Comparison of ENCODE assay signal across 29 mouse cellular contexts in genomic region chr7:91414749-91415148, GRCm38 (mm10).
DNase-seq lines count a peak whose midpoint lies in the region; ATAC-seq and TF ChIP-seq lines count a peak whose summit lies in the region.
"Had no signal": no experiment of that assay in that cellular context is flagged by ENCODE, and none has a peak within 500 bp of the region (broad histone marks: within the 10 kb centered on the region; RNA-seq: fewer than 3 reads in every experiment).

No protein-coding gene starts in this region.

- H3K27me3 ChIP-seq in midbrain, embryonic 14.5 days (ENCODE audit: control insufficient read depth, insufficient read depth, low read length) = no peaks in the 10 kb centered on the region
- H3K27me3 ChIP-seq: embryonic facial prominence, embryonic 12.5 days; heart, embryonic 13.5 days; hindbrain, embryonic 13.5 days; kidney, embryonic 15.5 days; limb, embryonic 15.5 days; neural tube, embryonic 13.5 days had no signal

- TF ChIP-seq CTCF in cortical plate, adult 2 months (IDR thresholded peaks at IDR 0.05; ENCODE audit: extremely low read depth, insufficient read depth, low read length) = no peak

- intact Hi-C loops in left cerebral cortex, postnatal 14 days (cut with DNase I) = loop anchor here (10.0 kb wide), 1 partner anchor 120 kb away; no protein-coding TSS in a partner anchor

- peak; percentile 67 to 87 for DNase-seq in layer of hippocampus, adult 18-20 months (ENCODE audit: low spot score in 2 of 2)
- DNase-seq in layer of hippocampus, postnatal 10 days (ENCODE audit: low spot score in 2 of 2) = no peak
- peak; percentile 55 to 60 for DNase-seq in layer of hippocampus, adult 8-10 months (ENCODE audit: low spot score in 2 of 2)
- peak; percentile 49 for DNase-seq in left cerebral cortex, postnatal 14 days (ENCODE audit: low spot score in 2 of 2)
- no peak for DNase-seq in lung, postnatal 14 days
- DNase-seq in midbrain, embryonic 14.5 days = no peak
- DNase-seq: adrenal gland, postnatal 10 days; cerebellum, adult 11 months; forebrain, postnatal 0 days; gastrocnemius, postnatal 14 days; heart, adult 11 months; heart, postnatal 14 days; kidney, adult 11 months; kidney, postnatal 36 days; lung, embryonic 14.5 days; lung, postnatal 36 days; retina, postnatal 1 day; spleen, adult 18-20 months had no signal

- no peaks in the 10 kb centered on the region for H3K9me3 ChIP-seq in midbrain, embryonic 14.5 days (ENCODE audit: control insufficient read depth, low read length)
- H3K9me3 ChIP-seq: embryonic facial prominence, embryonic 12.5 days; heart, embryonic 13.5 days; hindbrain, embryonic 13.5 days; kidney, embryonic 15.5 days; limb, embryonic 15.5 days; neural tube, embryonic 13.5 days had no signal

- H3K36me3 ChIP-seq in midbrain, embryonic 14.5 days (ENCODE audit: control insufficient read depth, insufficient read depth, low read length) = no peaks in the 10 kb centered on the region
- H3K36me3 ChIP-seq: embryonic facial prominence, embryonic 12.5 days; heart, embryonic 13.5 days; hindbrain, embryonic 13.5 days; kidney, embryonic 15.5 days; limb, embryonic 15.5 days; neural tube, embryonic 13.5 days had no signal

- no peak for ATAC-seq in midbrain, embryonic 14.5 days (ENCODE audit: low FRiP score, low TSS enrichment)
- ATAC-seq: activated CD4-positive, CD25-positive, alpha-beta regulatory T cell, adult 4 months; forebrain, postnatal 0 days; midbrain, embryonic 16.5 days had no signal

- TF ChIP-seq POLR2A in cortical plate, adult 2 months (IDR thresholded peaks at IDR 0.05; ENCODE audit: extremely low read depth, insufficient read depth, low read length) = no peak

- H3K4me1 ChIP-seq in cortical plate, adult 2 months (ENCODE audit: control insufficient read depth, insufficient read depth, low read length) = peaks cover 3% of the 10 kb centered on the region; the same call in 1 of the 2 replicates
- no peaks in the 10 kb centered on the region for H3K4me1 ChIP-seq in midbrain, embryonic 14.5 days (ENCODE audit: control insufficient read depth, insufficient read depth, low read length)
- H3K4me1 ChIP-seq: embryonic facial prominence, embryonic 12.5 days; heart, embryonic 13.5 days; hindbrain, embryonic 13.5 days; kidney, embryonic 15.5 days; limb, embryonic 15.5 days; neural tube, embryonic 13.5 days had no signal

- H3K4me2 ChIP-seq in midbrain, embryonic 14.5 days (ENCODE audit: low read length) = no peak overlapping the region
- H3K4me2 ChIP-seq: embryonic facial prominence, embryonic 12.5 days; heart, embryonic 13.5 days; hindbrain, embryonic 13.5 days; kidney, embryonic 15.5 days; limb, embryonic 15.5 days; lung, embryonic 14.5 days; neural tube, embryonic 13.5 days had no signal

- 86% methylated on average over 2 of the region's 2 CpGs for WGBS in midbrain, embryonic 14.5 days

- H3K27ac ChIP-seq in cortical plate, adult 2 months (ENCODE audit: insufficient read depth, low read length) = 0 out of 2 replicates have a peak overlapping the region, but pooled peaks have one; percentile 21
- H3K27ac ChIP-seq in midbrain, embryonic 14.5 days (replicated peaks; ENCODE audit: low read depth, low read length) = no peak overlapping the region
- H3K27ac ChIP-seq: embryonic facial prominence, embryonic 12.5 days; heart, embryonic 13.5 days; hindbrain, embryonic 13.5 days; kidney, embryonic 15.5 days; limb, embryonic 15.5 days; liver, embryonic 14.5 days; neural tube, embryonic 13.5 days had no signal

- no peak overlapping the region for H3K4me3 ChIP-seq in cortical plate, adult 2 months (ENCODE audit: insufficient read depth, low read length)
- H3K4me3 ChIP-seq in midbrain, embryonic 14.5 days (replicated peaks; ENCODE audit: low read depth, low read length) = no peak overlapping the region
- H3K4me3 ChIP-seq: embryonic facial prominence, embryonic 12.5 days; heart, embryonic 13.5 days; hindbrain, embryonic 13.5 days; kidney, embryonic 15.5 days; limb, embryonic 15.5 days; myocyte; neural tube, embryonic 13.5 days had no signal

- H3K9ac ChIP-seq in midbrain, embryonic 14.5 days (replicated peaks; ENCODE audit: low read length) = no peak overlapping the region
- H3K9ac ChIP-seq: embryonic facial prominence, embryonic 12.5 days; forebrain, postnatal 0 days; heart, embryonic 13.5 days; hindbrain, embryonic 13.5 days; kidney, embryonic 15.5 days; limb, embryonic 15.5 days; liver, embryonic 14.5 days; lung, embryonic 14.5 days; neural tube, embryonic 13.5 days had no signal

Comparison
In these comparisons a context has a peak if more than half of its experiments do, and no peak if none do; other contexts are left out.
1. DNase-seq: peak in layer of hippocampus, adult 18-20 months (2 of 2), layer of hippocampus, adult 8-10 months (2 of 2) and left cerebral cortex, postnatal 14 days (2 of 2); none in layer of hippocampus, postnatal 10 days (0 of 2), lung, postnatal 14 days (single experiment) and midbrain, embryonic 14.5 days (single experiment).